Mouse (Mus musculus): ENCODE results near the gene Nceh1.
A peak's percentile ranks its signal among the peaks of the same experiment; 100 is the strongest.

Nceh1 gene

DNA sequence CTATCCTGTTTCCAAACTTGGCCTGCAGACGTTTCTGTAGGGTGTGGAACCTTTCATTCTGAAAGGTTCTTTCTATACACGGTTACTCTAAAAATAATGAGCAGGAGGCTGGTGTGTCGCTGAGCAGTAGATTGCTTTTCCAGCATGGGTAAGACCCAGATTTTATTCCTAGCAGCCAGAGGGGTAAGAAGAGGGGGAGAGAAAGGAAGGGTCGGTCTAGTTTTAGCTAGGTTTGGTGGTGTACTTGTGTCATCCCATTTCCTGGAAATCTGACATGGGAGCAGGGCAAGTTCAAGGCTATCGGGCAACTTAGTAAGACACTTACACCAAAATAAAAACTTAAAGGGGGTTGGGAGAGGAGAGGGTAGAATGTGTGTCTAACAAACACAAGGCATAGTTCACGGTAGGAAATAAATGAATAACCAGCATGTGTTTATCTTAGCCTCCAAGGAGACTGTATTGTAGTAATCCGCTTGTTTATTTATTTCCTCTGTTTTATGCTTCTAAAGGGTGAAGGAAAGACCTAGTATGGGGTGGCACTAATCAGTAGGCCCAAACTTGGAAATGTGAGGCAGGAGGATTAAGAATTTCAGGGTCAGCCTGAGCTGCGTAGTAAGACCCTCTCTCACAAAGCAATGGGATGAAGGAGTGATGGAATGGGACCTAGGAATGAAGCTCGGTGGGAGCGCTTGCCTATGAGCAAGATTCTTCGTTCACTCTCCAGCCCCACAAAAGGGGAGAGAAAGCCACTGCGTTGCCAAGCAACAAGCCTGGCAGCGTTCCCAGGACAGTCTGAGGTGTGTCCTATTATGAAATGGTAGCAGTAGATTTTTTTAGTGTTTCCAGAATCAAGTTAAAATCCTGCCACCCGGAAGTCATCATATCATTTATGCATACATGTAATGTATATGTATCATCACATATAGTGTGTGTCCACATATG, 6.8 kb downstream of the Nceh1 start:
- no peak for ATAC-seq (ENCODE audit: insufficient number of reproducible peaks, low FRiP score, low TSS enrichment)

DNA sequence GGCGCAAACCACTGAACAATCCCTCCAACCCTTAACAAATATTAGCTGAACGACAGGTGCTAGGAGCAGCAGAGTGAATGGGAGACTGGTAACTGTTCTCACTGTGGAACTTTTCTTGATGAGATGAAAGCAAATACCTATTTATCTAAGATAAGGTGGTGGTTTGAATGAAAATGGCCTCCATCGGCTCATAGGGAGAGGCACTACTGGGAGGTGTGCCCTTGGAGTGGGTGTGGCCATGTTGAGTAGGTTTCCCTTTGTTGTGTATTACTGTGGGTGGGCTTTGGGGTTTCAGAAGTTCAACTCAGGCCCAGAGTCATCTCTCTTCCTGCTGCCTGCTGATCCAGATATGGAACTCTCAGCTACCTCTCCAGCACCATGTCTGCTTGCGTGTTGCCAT, 8.1 kb downstream of the Nceh1 start:
- ATAC-seq (ENCODE audit: insufficient number of reproducible peaks, low FRiP score, low TSS enrichment): no peak

DNA sequence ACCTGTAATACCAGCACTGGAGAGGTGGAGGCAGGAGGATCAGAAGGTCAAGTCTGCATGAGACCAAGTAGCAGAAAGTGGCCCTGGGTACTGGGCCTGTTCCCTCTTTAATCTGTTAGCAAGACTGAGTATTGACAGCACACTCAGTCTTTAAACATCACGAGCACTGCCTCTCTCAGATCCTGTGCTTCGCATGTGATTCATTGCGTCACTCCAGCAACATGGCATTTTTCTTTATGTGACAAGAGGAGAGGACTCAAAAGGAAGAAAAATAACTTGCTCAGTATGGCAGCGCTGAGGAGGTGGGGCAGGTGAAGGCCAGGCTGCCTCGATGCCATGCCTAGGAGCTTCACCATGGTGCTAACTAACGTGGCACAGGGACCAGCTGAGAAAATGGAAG, 9.1 kb downstream of the Nceh1 start:
- ATAC-seq (ENCODE audit: insufficient number of reproducible peaks, low FRiP score, low TSS enrichment): no peak

GRCm38 (mm10) chr3:27193844-27194317, 11.1 kb downstream of the Nceh1 start:
- no peak for ATAC-seq (ENCODE audit: insufficient number of reproducible peaks, low FRiP score, low TSS enrichment)

DNA sequence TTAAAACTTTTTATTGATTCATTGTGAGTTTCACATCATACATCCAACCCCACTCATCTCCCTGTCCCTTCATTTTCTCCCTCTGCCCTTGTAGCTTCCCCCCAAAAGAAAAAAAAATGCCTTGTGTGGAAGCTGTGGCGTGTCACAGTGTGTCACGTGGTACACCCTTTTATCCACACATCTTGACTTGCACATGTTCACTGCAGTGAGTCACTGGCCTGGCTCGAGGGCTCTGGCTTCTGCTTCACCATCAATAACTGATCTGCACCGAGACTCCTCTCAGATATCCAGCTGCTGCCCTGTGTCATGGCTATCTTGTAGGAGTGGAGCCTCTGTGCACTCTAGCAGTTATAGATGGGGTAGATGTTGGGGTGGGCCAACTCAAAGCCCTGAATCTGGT, 12.4 kb downstream of the Nceh1 start:
- ATAC-seq (ENCODE audit: insufficient number of reproducible peaks, low FRiP score, low TSS enrichment): no peak

DNA sequence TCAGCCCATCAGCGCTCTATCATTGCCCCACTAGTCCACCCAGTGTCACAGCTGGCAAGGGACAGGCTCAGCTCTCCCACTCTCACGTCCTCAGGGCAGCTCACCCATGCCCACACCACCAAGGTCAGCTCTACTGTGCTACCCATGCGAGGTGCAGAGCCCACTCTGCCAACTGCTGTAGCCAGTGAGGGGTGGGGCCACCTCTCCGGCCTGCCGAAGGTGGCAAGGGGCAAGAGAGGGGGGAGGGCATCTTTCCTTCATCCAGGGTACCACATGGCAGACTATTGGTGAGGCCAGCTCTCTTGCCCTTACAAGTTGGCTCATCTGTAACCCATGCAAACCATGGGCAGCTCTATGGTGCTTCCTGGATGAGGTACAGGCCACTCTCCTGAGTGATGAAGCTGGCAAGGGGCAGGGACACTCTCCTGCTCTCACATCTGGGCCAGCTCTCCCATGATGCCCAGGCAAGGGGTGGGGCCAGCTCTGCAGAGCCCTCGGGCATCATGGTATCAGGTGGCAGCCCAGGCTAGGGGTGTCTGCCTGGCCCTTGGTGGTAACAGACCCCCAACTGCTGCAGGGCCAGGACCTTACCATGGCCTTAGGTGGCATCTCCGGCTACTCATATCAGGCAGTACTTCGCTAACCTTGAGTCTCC, 12.9 kb downstream of the Nceh1 start:
- ATAC-seq (ENCODE audit: insufficient number of reproducible peaks, low FRiP score, low TSS enrichment): no peak

GRCm38 (mm10) chr3:27196529-27196928, 13.8 kb downstream of the Nceh1 start:
- no peak for ATAC-seq (ENCODE audit: insufficient number of reproducible peaks, low FRiP score, low TSS enrichment)

GRCm38 (mm10) chr3:27197816-27198215, 15.1 kb downstream of the Nceh1 start:
- no peak for ATAC-seq (ENCODE audit: insufficient number of reproducible peaks, low FRiP score, low TSS enrichment)

GRCm38 (mm10) chr3:27199120-27199519, 16.4 kb downstream of the Nceh1 start:
- no peak for ATAC-seq (ENCODE audit: insufficient number of reproducible peaks, low FRiP score, low TSS enrichment)

DNA sequence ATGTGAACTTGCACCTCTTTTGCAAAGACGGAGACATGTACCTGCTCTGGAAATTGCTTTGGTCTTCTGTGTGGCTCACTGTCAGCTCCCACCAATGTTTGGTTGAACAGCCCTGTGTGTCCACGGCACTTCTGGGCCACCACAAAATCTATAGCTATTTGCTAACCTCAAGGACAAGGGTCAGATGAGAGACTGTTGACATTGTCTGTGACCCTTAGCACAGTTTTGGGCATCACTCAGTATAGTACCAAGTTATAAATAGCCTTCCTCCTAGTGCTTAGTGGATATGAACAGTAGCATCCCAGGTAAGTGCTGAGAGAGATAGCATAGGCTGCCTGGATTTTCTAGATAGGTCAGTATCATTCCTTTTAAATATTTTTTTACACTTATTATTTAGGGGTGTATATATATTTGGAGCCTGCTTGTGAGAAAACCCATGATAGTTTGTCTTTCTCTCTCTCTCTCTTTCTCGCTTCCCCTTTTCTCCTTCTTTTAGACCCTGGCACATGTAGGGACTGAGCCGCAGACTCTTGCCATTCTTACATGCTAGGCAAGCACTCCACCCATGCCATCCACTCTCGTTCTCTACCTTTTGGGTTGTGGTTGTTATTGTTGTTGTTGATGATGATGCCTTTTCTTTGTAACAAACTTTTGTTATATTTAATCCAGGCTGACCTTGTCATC, 19.1 kb downstream of the Nceh1 start:
- no peak for ATAC-seq (ENCODE audit: insufficient number of reproducible peaks, low FRiP score, low TSS enrichment)

DNA sequence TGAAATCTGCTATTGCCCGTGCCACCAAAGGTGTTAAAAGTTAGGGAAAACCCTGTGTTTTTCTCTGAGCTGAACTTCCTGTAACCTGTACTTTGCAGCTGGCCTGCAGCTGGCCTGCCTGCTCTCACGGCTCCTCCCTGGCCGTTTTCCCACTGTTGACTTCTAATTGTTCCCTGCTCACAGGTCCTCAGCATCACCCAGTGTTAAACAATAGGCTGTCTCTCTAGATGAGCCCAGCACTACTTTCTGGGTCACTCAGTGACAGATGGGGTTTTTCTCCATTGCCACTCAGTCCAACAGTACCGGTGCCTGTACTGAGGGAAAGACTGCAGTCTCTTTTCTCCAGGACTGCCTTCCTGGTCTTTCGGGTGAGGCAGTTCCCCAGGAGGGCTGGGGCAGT, 22.3 kb downstream of the Nceh1 start:
- peak; percentile 66 for ATAC-seq (ENCODE audit: insufficient number of reproducible peaks, low FRiP score, low TSS enrichment)

GRCm38 (mm10) chr3:27205514-27206220, 22.9 kb downstream of the Nceh1 start:
- ATAC-seq (ENCODE audit: insufficient number of reproducible peaks, low FRiP score, low TSS enrichment): 0 out of 2 replicates have a peak, but pooled peaks have one; percentile 17

GRCm38 (mm10) chr3:27206221-27206560, 23.4 kb downstream of the Nceh1 start:
- no peak for ATAC-seq (ENCODE audit: insufficient number of reproducible peaks, low FRiP score, low TSS enrichment)

DNA sequence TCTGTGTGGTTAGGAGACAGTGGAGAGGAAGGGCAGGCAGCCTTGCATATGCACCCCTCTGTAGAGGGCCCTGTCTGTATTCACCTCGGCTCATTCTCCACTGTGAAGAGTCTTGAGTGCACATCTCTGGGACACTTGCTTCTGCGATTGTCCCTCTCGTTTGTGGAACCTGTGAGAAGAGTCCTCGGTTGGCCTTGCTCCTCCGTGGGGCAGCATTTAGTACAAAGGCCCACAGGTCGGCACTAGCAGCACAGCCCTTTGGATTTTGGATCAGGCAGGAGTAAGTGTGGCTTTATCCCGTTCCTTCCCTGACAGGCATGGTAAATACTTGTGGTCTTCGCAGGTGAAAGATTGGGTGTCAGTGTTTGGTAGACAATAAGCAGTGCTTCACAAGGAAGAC, 23.8 kb downstream of the Nceh1 start:
- ATAC-seq (ENCODE audit: insufficient number of reproducible peaks, low FRiP score, low TSS enrichment): no peak

- ATAC-seq (ENCODE audit: insufficient number of reproducible peaks, low FRiP score, low TSS enrichment): no peak
Measured at GRCm38 (mm10) chr3:27209707-27210106, 26.9 kb downstream of the Nceh1 start.

DNA sequence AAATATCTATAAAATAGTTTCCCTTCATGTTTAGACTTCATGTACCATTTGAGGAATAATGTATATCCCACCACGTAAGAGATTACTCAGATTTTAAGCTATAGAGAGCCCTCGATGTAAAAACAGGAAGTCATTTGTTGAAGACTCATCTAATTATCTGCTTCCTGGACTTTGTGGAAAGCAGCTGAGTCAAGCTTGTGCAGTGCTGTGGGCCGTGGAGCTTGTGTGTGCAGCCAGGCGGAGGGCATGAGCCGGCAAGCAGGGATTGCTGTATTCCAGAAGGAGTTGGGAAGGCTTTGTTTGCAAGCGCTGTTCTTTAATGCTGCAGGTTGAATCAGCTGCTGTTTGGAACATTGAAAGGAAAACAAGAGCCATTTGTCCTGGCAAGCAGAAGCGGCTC, 27.5 kb downstream of the Nceh1 start:
- ATAC-seq (ENCODE audit: insufficient number of reproducible peaks, low FRiP score, low TSS enrichment): no peak

GRCm38 (mm10) chr3:27214016-27214816, 31.5 kb downstream of the Nceh1 start:
- ATAC-seq (ENCODE audit: insufficient number of reproducible peaks, low FRiP score, low TSS enrichment): no peak

DNA sequence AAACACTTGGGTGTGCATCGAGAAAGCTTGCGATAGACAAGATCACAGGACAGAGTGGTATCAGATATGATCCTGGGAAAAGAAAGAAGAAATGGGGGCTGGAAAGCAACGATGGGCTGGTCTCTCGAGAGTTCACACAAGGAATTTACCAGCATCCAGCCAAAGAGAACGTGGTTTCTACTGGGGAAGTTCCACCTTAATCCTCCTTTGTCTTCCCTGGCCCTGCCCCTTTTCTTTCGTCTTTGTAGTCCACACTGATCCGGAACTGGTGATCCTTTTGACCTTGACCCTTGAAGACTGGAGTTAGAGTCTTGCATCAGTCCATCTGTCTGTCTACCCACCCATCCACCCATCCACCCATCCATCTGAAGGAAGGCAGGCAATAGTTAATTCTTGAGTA, 34.6 kb downstream of the Nceh1 start:
- ATAC-seq (ENCODE audit: insufficient number of reproducible peaks, low FRiP score, low TSS enrichment): no peak

DNA sequence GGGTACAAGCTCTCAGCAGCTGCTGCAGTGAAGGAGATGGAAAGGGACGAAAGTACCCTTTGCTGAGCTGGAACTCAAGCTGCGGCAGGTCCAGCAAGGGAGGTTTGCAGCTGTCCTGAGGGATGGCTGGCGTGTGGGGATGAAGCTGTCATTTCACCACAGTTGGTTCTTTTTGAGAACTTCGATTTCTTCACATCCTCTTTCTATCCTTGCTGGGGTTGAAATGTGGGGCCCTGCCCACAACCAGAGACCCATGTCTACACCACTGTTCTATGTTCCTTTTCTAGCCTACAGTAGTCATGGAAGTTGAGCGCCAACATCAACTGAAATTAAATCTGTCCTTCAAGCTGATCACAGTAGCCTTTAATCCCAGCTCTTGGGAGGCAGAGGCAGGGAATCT, 35.8 kb downstream of the Nceh1 start:
- no peak for ATAC-seq (ENCODE audit: insufficient number of reproducible peaks, low FRiP score, low TSS enrichment)

GRCm38 (mm10) chr3:27222052-27222451, 39.3 kb downstream of the Nceh1 start:
- no peak for ATAC-seq (ENCODE audit: insufficient number of reproducible peaks, low FRiP score, low TSS enrichment)
